In the genomic region with DNA sequence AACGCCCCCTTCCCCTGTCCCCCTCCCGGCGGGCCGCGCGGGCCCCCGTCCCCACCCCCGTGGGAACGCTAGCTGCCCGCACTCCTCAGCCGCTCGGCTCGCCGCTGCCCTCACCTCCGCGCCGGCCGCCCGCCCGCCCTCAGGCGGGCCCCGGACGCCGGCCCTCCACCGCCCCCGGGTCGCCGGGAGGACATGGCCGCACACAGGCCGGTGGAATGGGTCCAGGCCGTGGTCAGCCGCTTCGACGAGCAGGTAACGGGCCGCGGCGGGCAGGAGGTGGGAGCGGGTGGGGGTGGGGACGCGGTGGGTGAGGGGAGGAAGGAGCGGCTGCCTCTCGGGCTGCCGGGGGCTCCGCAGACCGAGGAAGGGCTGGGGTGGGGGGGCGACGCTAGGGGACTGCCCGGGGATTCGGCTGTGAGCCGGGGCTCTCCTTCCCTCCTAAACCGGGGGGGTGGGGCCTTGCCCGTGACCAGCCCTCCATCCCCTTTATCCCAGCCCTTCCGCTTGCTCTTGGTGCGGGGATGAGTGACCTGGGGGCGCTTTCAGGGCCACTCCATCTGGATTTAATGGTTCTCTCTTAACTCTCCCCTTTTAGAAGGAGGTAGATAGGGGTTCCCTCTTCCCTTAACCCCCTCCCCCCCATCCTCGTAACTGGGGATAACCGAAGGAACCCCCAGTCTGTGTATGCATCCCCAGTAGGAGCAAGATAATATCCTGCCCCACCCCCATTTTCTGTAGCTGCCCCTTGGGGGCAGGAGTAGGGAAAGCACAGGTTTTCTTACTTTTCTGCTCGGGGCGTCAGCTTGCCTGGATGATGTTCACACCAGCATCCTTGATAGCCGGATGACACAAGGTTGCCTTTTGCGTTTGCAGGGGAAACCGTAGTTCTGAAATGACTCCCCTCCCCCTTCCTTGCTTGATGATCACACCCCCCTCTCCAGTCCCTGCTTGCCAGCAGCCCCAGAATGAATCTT, we compare ENCODE assay signal across 8 mouse cellular contexts. TPM values are rescaled to one million over a fixed set of nuclear protein-coding genes. Genes with fewer than 3 reads are reported as not detected.
DNase-seq lines count a peak whose midpoint lies in the region; ATAC-seq lines count a peak whose summit lies in the region.

No protein-coding gene starts in this region.

- H3K9me3 ChIP-seq in hindbrain, embryonic 13.5 days, result no peaks in the 10 kb centered on the region
- no peaks in the 10 kb centered on the region for H3K9me3 ChIP-seq in stomach, embryonic 14.5 days (ENCODE audit: control insufficient read depth, low read depth, low read length)

- H3K27me3 ChIP-seq in hindbrain, embryonic 13.5 days, result 0 out of 2 replicates have a peak, but pooled peaks cover 3% of the 10 kb centered on the region
- H3K27me3 ChIP-seq in stomach, embryonic 14.5 days (ENCODE audit: control insufficient read depth, insufficient read depth, low read length), result no peaks in the 10 kb centered on the region

- WGBS in hindbrain, embryonic 13.5 days, result under 1% methylated on average over 33 of the region's 63 CpGs
- 1% methylated on average over 37 of the region's 63 CpGs for WGBS in stomach, embryonic 14.5 days

- peak; percentile 83 for ATAC-seq in hindbrain, embryonic 13.5 days (ENCODE audit: low FRiP score)
- ATAC-seq in stomach, embryonic 14.5 days (ENCODE audit: insufficient number of reproducible peaks, insufficient read depth, low FRiP score, low read depth), result peak; percentile 78

- peak overlapping the region; percentile 92 for H3K4me3 ChIP-seq in hindbrain, embryonic 13.5 days
- H3K4me3 ChIP-seq in stomach, embryonic 14.5 days (ENCODE audit: low read depth, low read length), result peak overlapping the region; percentile 99

- peaks cover 34% of the 10 kb centered on the region for H3K4me1 ChIP-seq in hindbrain, embryonic 13.5 days (replicated peaks)
- H3K4me1 ChIP-seq in stomach, embryonic 14.5 days (ENCODE audit: control insufficient read depth, insufficient read depth, low read length), result peaks cover 9% of the 10 kb centered on the region; the same call in 1 of the 2 replicates

- H3K36me3 ChIP-seq in hindbrain, embryonic 13.5 days, result peaks cover 7% of the 10 kb centered on the region; the same call in 1 of the 2 replicates
- no peaks in the 10 kb centered on the region; the same call in 1 of the 2 replicates for H3K36me3 ChIP-seq in stomach, embryonic 14.5 days (ENCODE audit: control insufficient read depth, insufficient read depth, low read length)

- peak overlapping the region; percentile 83 for H3K4me2 ChIP-seq in hindbrain, embryonic 13.5 days
- H3K4me2 ChIP-seq in stomach, embryonic 14.5 days (replicated peaks; ENCODE audit: low read depth, low read length), result peak overlapping the region; percentile 84

- peak overlapping the region; percentile 94 for H3K9ac ChIP-seq in hindbrain, embryonic 13.5 days
- H3K9ac ChIP-seq in stomach, embryonic 14.5 days (replicated peaks; ENCODE audit: low read depth, low read length), result peak overlapping the region; percentile 95

- peak; percentile 25 to 41 for DNase-seq in lung, adult 18-20 months
- no peak for DNase-seq in lung, postnatal 25 days (ENCODE audit: low spot score)
- DNase-seq in cerebellum, adult 18-20 months, result peak; percentile 46 to 68
- peak; percentile 53 for DNase-seq in forelimb bud, embryonic 11.5 days (ENCODE audit: low read depth, low spot score)
- DNase-seq in left cerebral cortex, postnatal 25 days (ENCODE audit: low spot score in 2 of 2), result peak; percentile 18 to 25
- peak; percentile 67 for DNase-seq in mesoderm, embryonic 11.5 days (ENCODE audit: low read depth, low spot score)

- intact Hi-C loops in left cerebral cortex, postnatal 25 days (cut with DNase I), result no loop called here

- H3K27ac ChIP-seq in hindbrain, embryonic 13.5 days, result peak overlapping the region; percentile 96
- H3K27ac ChIP-seq in stomach, embryonic 14.5 days (ENCODE audit: low read length), result peak overlapping the region; percentile 91

RNA-seq across cellular contexts. Expression of a gene that starts 0.6 kb away (rescaled TPM):
- 7.8 and 8.5 TPM in 2 replicates for polyA plus RNA-seq in hindbrain, embryonic 13.5 days (2015; fragmentation: Nextera tagmentation; extraction: Ambion mirVana)
- total RNA-seq in left cerebral cortex, postnatal 25 days (2021), result 100 to 1,000 TPM; 119 to 124 TPM
- polyA plus RNA-seq in stomach, embryonic 14.5 days (2014; fragmentation: Nextera tagmentation; extraction: Ambion mirVana), result 14.5 and 16.9 TPM in 2 replicates

RNA-seq across cellular contexts. Expression of a gene that starts 43.4 kb away (rescaled TPM):
- polyA plus RNA-seq in hindbrain, embryonic 13.5 days (2015; fragmentation: Nextera tagmentation; extraction: Ambion mirVana), result 0.32 TPM in 1 of 2 replicates, not detected in the other
- under 1 TPM in 1 of 2 experiments, not detected in 1; 0.53 TPM for total RNA-seq in left cerebral cortex, postnatal 25 days (2021)
- not detected in 2 replicates for polyA plus RNA-seq in stomach, embryonic 14.5 days (2014; fragmentation: Nextera tagmentation; extraction: Ambion mirVana)
